Mouse (Mus musculus) liver, embryonic 14.5 days (tissue): Measurements from ENCODE around the gene Tmed8. TPM values are rescaled to one million over a fixed set of nuclear protein-coding genes. Genes with fewer than 3 reads are reported as not detected.
"Not testable (repeated sequence)": the region's sequence is repeated elsewhere in the genome, so short reads cannot be mapped to it uniquely, and the experiment has no call there.

Experiments
- ATAC-seq: fragments of 200-750 bp; cut with Nextera tagmentation; 2 replicates; pipeline ENCODE4 v1.8.0; 2017; ENCODE audit warnings: moderate number of reproducible peaks, mild to moderate bottlenecking, moderate library complexity; ENCODE audit not compliant: insufficient read depth
- DNase-seq, 3 experiments: peaks; one replicate each; pipeline ENCODE4 v3.0.0-alpha.2; 2012 to 2013; ENCODE audit warnings: low read depth in 3 of 3, low spot score in 3 of 3
- H3K27ac ChIP-seq: fragments of 300-500 bp; sonication (generic); 2 replicates; pipeline ENCODE4 v1.5.1; 2014; ENCODE audit warnings: moderate library complexity, mild to moderate bottlenecking, control low read depth, inconsistent platforms
- H3K27me3 ChIP-seq: fragments of 300-500 bp; sonication (generic); 2 replicates; pipeline ENCODE4 v1.6.1; 2014; ENCODE audit warnings: mild to moderate bottlenecking, low read length, moderate library complexity; ENCODE audit not compliant: control insufficient read depth, insufficient read depth
- H3K36me3 ChIP-seq: fragments of 300-500 bp; sonication (generic); replicated peaks from 2 replicates; pipeline ENCODE4 v1.6.1; 2014; ENCODE audit warnings: low read depth; ENCODE audit not compliant: control insufficient read depth, insufficient read depth
- H3K4me1 ChIP-seq, 2 experiments: fragments of 200-500 bp in 1 of 2; fragments of 300-500 bp in 1 of 2; sonication (generic) in 1 of 2; replicated peaks; 2 replicates each; pipeline ENCODE4 v1.6.1; 2012 to 2014; ENCODE audit warnings: antibody characterized with exemption in 1 of 2, inconsistent platforms in 1 of 2, low read length in 1 of 2; ENCODE audit not compliant: control insufficient read depth in 2 of 2, insufficient read depth in 2 of 2
- H3K4me2 ChIP-seq: fragments of 300-500 bp; sonication (generic); 2 replicates; pipeline ENCODE4 v1.6.1; 2014; ENCODE audit warnings: low read depth, mild to moderate bottlenecking, control low read depth, moderate library complexity
- H3K4me3 ChIP-seq, 2 experiments: fragments of 200-500 bp in 1 of 2; fragments of 300-500 bp in 1 of 2; sonication (generic) in 1 of 2; 2 replicates each; pipeline ENCODE4 v1.5.1; 2012 to 2014; ENCODE audit warnings: low read depth in 2 of 2, low read length in 2 of 2, mild to moderate bottlenecking in 2 of 2, control low read depth in 1 of 2, inconsistent platforms in 1 of 2, moderate library complexity in 1 of 2; ENCODE audit not compliant: insufficient read depth in 1 of 2
- H3K9ac ChIP-seq: fragments of 300-500 bp; sonication (generic); replicated peaks from 2 replicates; pipeline ENCODE4 v1.6.1; 2014; ENCODE audit warnings: mild to moderate bottlenecking, control low read depth, moderate library complexity
- H3K9me3 ChIP-seq: fragments of 300-500 bp; sonication (generic); 2 replicates; pipeline ENCODE4 v1.6.1; 2016; ENCODE audit warnings: low read length, mixed read lengths; ENCODE audit not compliant: control insufficient read depth
- CTCF ChIP-seq: IDR thresholded peaks from 2 replicates; pipeline ENCODE4 v1.5.1; 2016; ENCODE audit warnings: antibody characterized with exemption, low read depth, control low read depth
- EP300 ChIP-seq: IDR thresholded peaks from 2 replicates; pipeline ENCODE4 v1.6.1; 2016; ENCODE audit warnings: antibody characterized with exemption, low read depth
- WGBS: fragments of 180-500 bp; shearing (Covaris S2); extraction: QIAGEN DNeasy Blood & Tissue Kit; methylation state at CpG from one replicate; pipeline ENCODE4 v1.1.7; 2014; ENCODE audit not compliant: insufficient replicate concordance; 5-methylcytosine and 5-hydroxymethylcytosine counted together
- polyA plus RNA-seq, 2 experiments: library from polyadenylated mRNA; depleted of rRNA in 1 of 2; stranded (reverse) in 1 of 2; unstranded in 1 of 2; fragments of >200 nt; fragmentation: Nextera tagmentation in 1 of 2; extraction: Ambion mirVana in 1 of 2; gene quantifications; 2 replicates each; pipeline versions ENCODE4 v1.2.1 to v1.2.3; 2012 to 2014

Tmed8 gene
- polyA plus RNA-seq, 2 experiments, result 0.50 to 0.80 TPM

DNA sequence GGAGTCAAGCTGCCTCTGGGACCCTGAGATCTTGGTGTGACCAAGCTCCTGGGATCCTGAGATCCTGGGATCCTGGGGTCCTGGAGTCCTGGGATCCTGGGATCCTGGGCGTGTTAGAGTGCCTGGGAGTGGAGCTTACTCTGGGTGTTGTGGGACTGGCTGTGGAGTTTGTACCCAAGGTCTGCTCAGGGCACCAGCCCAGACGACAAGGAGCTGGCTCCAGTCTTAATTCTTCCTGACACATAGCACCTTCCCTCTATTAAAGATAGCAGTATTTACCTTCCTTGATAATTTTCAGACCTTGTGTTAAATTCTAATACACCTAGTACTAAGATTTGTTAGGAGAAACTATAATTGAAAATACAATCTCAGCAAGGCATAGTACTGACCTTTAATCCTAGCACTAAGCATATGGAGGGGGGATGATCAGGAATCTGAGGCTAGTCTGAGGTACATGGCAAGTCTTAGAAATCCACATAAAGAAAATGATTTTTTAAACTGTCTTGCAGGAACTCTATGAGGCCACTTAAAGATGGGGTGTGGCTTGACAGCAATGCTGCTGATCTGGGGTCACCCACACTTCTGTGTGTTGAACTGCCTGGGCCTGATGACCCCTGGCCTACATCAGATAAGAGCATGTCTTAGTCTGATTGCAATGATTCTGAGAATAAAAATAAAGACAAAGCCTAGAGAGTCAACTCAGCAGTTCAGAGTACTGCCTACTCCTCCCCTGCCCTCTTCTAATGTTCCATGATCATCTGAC, 12.8 kb upstream of the Tmed8 start:
- no peaks in the 10 kb centered on the region for H3K4me1 ChIP-seq
- H3K27me3 ChIP-seq, result no peaks in the 10 kb centered on the region
- 22% methylated on average over 2 of the region's 2 CpGs for WGBS
- no peak for ATAC-seq
- no peaks in the 10 kb centered on the region for H3K36me3 ChIP-seq
- no peaks in the 10 kb centered on the region for H3K9me3 ChIP-seq
- no peak overlapping the region for H3K4me3 ChIP-seq
- no peak overlapping the region for H3K4me2 ChIP-seq
- H3K27ac ChIP-seq, result no peak overlapping the region
- H3K9ac ChIP-seq, result no peak overlapping the region
- no peak for TF ChIP-seq EP300
- no peak for TF ChIP-seq CTCF
- DNase-seq, result no peak

- not testable (repeated sequence) for H3K27me3 ChIP-seq, H3K4me2 ChIP-seq, H3K9ac ChIP-seq, ATAC-seq, H3K4me1 ChIP-seq, H3K9me3 ChIP-seq, H3K4me3 ChIP-seq, DNase-seq, H3K36me3 ChIP-seq, H3K27ac ChIP-seq
- WGBS, result 72% methylated on average over 5 of the region's 5 CpGs
These were observed 5.5 kb upstream of the Tmed8 start for GRCm38 (mm10) chr12:87205789-87206188.

- DNase-seq (no peak), ATAC-seq (no peak)
- Histone ChIP-seq H3K27ac (no peak overlapping the region), H3K4me3 (no peak overlapping the region), H3K9me3 (no peaks in the 10 kb centered on the region), H3K9ac (no peak overlapping the region), H3K27me3 (peaks cover 15% of the 10 kb centered on the region), H3K4me1 (peaks cover 0 to 8% of the 10 kb centered on the region in 2 experiments; a peak in 2 of 4 replicates), H3K4me2 (no peak overlapping the region), H3K36me3 (no peaks in the 10 kb centered on the region)
- TF ChIP-seq CTCF (no peak), EP300 (no peak)
- 43% methylated on average over 5 of the region's 5 CpGs for WGBS
These were observed 1.4 kb upstream of the Tmed8 start for GRCm38 (mm10) chr12:87201694-87202093.

- no peak within 1 kb of the TSS for H3K27ac ChIP-seq
These were observed 865 bp downstream of the Tmed8 start, which contains the start of gene Samd15 for GRCm38 (mm10) chr12:87199206-87199972. Samd15 (plus strand) TSS chr12:87199723.

DNA sequence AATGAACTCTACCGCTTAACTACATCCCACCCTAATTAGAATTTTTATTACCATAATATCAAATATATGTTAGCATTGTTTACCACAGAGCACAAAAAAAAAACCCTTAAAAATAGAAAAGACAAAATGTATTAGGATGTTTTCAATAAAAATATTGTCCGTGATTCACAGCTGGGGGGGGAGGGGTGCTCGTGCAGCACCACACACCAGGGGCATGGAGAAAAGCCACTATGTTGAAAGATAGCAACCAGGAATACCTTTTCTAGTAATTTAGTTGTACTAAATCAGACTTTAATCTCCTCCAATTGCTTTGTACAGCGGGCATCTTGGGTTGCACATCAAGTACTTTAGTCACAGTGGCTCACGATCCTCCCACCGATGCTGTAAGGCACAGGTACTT, 1.5 kb downstream of the Tmed8 start:
- Histone ChIP-seq H3K36me3 (no peaks in the 10 kb centered on the region), H3K9me3 (no peaks in the 10 kb centered on the region), H3K9ac (no peak overlapping the region), H3K4me3 (no peak overlapping the region), H3K4me2 (peak overlapping the region; percentile 76), H3K27me3 (peaks cover 15% of the 10 kb centered on the region), H3K4me1 (peaks cover 0 to 8% of the 10 kb centered on the region in 2 experiments; a peak in 2 of 4 replicates), H3K27ac (no peak overlapping the region)
- ATAC-seq, result no peak
- 67% methylated on average over 6 of the region's 6 CpGs for WGBS
- DNase-seq, result no peak
- no peak for TF ChIP-seq EP300
- TF ChIP-seq CTCF, result no peak

More at GRCm38 (mm10) chr12:87199206-87199972, 865 bp downstream of the Tmed8 start, which contains the start of gene Samd15:
- DNase-seq, result no peak
- 2% methylated on average over 38 of the region's 38 CpGs for WGBS
- peak within 1 kb of the TSS; percentile 70 for H3K9ac ChIP-seq
- no peaks in the 10 kb centered on the region for H3K36me3 ChIP-seq
- peak; percentile 49; the same call in 1 of the 2 replicates for ATAC-seq
- peak within 1 kb of the TSS; percentile 54 to 71 for H3K4me3 ChIP-seq
- H3K4me1 ChIP-seq, result peaks cover 0 to 8% of the 10 kb centered on the region in 2 experiments; a peak in 2 of 4 replicates
- peaks cover 15% of the 10 kb centered on the region for H3K27me3 ChIP-seq
- H3K9me3 ChIP-seq, result no peaks in the 10 kb centered on the region
- peak within 1 kb of the TSS; percentile 76 for H3K4me2 ChIP-seq
- TF ChIP-seq EP300, result no peak
- TF ChIP-seq CTCF, result no peak
